In the genomic region with DNA sequence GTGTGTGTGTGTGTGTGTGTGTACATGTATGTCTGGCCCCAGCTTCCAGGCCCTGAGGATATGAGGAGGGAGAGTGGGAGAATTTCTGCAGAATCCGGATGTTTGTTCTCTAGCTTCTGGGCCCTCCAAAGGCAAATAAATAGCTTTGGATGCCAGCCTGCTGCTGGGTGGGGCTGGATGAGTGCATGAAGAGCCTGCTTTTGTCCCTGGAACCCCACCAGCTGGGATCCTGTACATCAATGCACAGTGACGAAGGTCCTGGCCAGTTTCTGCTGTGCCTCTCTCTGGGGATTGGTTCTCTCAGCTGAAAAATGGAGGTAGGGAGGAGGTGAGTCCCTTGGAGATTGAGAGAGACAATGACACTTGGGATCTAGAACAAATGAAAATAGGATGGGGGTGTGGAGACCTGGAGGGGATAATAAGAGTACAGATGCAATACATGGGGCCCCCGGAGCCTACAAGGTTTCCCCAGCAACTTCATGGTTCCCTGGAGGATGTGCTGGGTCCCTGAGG, we compare ENCODE assay signal across 20 mouse cellular contexts. TPM values are rescaled to one million over a fixed set of nuclear protein-coding genes. Genes with fewer than 3 reads are reported as not detected.
DNase-seq lines count a peak whose midpoint lies in the region; ATAC-seq and TF ChIP-seq lines count a peak whose summit lies in the region.
"Had no signal": no experiment of that assay in that cellular context is flagged by ENCODE, and none has a peak within 500 bp of the region (broad histone marks: within the 10 kb centered on the region; RNA-seq: fewer than 3 reads in every experiment).

No protein-coding gene starts in this region.

- H3K27me3 ChIP-seq in hindbrain, postnatal 0 days (ENCODE audit: insufficient read depth, low read length) = no peaks in the 10 kb centered on the region
- 0 out of 2 replicates have a peak, but pooled peaks cover 4% of the 10 kb centered on the region for H3K27me3 ChIP-seq in hindbrain, embryonic 13.5 days
- H3K27me3 ChIP-seq in midbrain, embryonic 11.5 days (ENCODE audit: control insufficient read depth, insufficient read depth, low read length) = no peaks in the 10 kb centered on the region
- H3K27me3 ChIP-seq in midbrain, embryonic 16.5 days (ENCODE audit: control insufficient read depth, insufficient read depth, low read depth, low read length) = no peaks in the 10 kb centered on the region
- no peaks in the 10 kb centered on the region for H3K27me3 ChIP-seq in small intestine, adult 2 months (ENCODE audit: control insufficient read depth, insufficient read depth, low read length)
- H3K27me3 ChIP-seq: embryonic facial prominence, embryonic 13.5 days; liver, embryonic 12.5 days; midbrain, embryonic 12.5 days; Patski had no signal

- WGBS in hindbrain, postnatal 0 days = 41% methylated on average over 3 of the region's 3 CpGs
- 35% methylated on average over 3 of the region's 3 CpGs for whole genome bisulfite sequencing in hindbrain, embryonic 13.5 days
- WGBS in midbrain, embryonic 11.5 days = 74% methylated on average over 3 of the region's 3 CpGs
- 58% methylated on average over 3 of the region's 3 CpGs for WGBS in midbrain, embryonic 16.5 days
- 49% methylated on average over 3 of the region's 3 CpGs for WGBS in small intestine, adult 2 months

- H3K9me3 ChIP-seq in hindbrain, postnatal 0 days (ENCODE audit: low read length) = no peaks in the 10 kb centered on the region
- no peaks in the 10 kb centered on the region for H3K9me3 ChIP-seq in hindbrain, embryonic 13.5 days
- no peaks in the 10 kb centered on the region for H3K9me3 ChIP-seq in midbrain, embryonic 11.5 days (ENCODE audit: control insufficient read depth, low read length)
- no peaks in the 10 kb centered on the region for H3K9me3 ChIP-seq in midbrain, embryonic 16.5 days (replicated peaks; ENCODE audit: control insufficient read depth, low read length, poor library complexity, severe bottlenecking)
- H3K9me3 ChIP-seq: embryonic facial prominence, embryonic 13.5 days; hindbrain, embryonic 12.5 days; limb, embryonic 10.5 days; liver, embryonic 12.5 days; midbrain, embryonic 12.5 days had no signal

- no peak overlapping the region for H3K4me3 ChIP-seq in gastrocnemius, adult 2 months
- no peak overlapping the region for H3K4me3 ChIP-seq in hindbrain, postnatal 0 days (ENCODE audit: low read length)
- H3K4me3 ChIP-seq in hindbrain, embryonic 13.5 days = no peak overlapping the region
- no peak overlapping the region for H3K4me3 ChIP-seq in midbrain, embryonic 11.5 days (ENCODE audit: low read depth, low read length)
- no peak overlapping the region for H3K4me3 ChIP-seq in midbrain, embryonic 16.5 days (ENCODE audit: low read depth, low read length)
- H3K4me3 ChIP-seq in small intestine, adult 2 months (ENCODE audit: low read depth, low read length) = no peak overlapping the region
- H3K4me3 ChIP-seq: embryonic facial prominence, embryonic 13.5 days; hindbrain, embryonic 12.5 days; limb, embryonic 10.5 days; liver, embryonic 12.5 days; midbrain, embryonic 12.5 days had no signal

- no peak for DNase-seq in gastrocnemius, adult 2 months
- no peak for DNase-seq in gastrocnemius, postnatal 25 days
- DNase-seq in hindbrain, postnatal 0 days (ENCODE audit: low spot score) = peak; percentile 24
- peak; percentile 56 for DNase-seq in midbrain, embryonic 11.5 days (ENCODE audit: low spot score, missing footprints)
- no peak for DNase-seq in lung, postnatal 25 days (ENCODE audit: low spot score)
- DNase-seq: B cell, adult 2 months; cerebellum, adult 11 months; gastrocnemius, postnatal 14 days; kidney, adult 11 months; kidney, postnatal 4 days; layer of hippocampus, postnatal 36 days had no signal

- H3K27ac ChIP-seq in gastrocnemius, adult 2 months = peak overlapping the region; percentile 65
- no peak overlapping the region for H3K27ac ChIP-seq in hindbrain, postnatal 0 days
- no peak overlapping the region for H3K27ac ChIP-seq in hindbrain, embryonic 13.5 days
- no peak overlapping the region for H3K27ac ChIP-seq in midbrain, embryonic 11.5 days (ENCODE audit: low read depth, low read length)
- no peak overlapping the region for H3K27ac ChIP-seq in midbrain, embryonic 16.5 days (ENCODE audit: low read length)
- peak overlapping the region; percentile 26; the same call in 1 of the 2 replicates for H3K27ac ChIP-seq in small intestine, adult 2 months (ENCODE audit: insufficient read depth, low read depth, low read length)
- H3K27ac ChIP-seq: embryonic facial prominence, embryonic 13.5 days; hindbrain, embryonic 12.5 days; limb, embryonic 10.5 days; liver, embryonic 12.5 days; midbrain, embryonic 12.5 days had no signal

- H3K36me3 ChIP-seq in hindbrain, postnatal 0 days (ENCODE audit: insufficient read depth, low read length) = no peaks in the 10 kb centered on the region
- H3K36me3 ChIP-seq in hindbrain, embryonic 13.5 days = no peaks in the 10 kb centered on the region
- H3K36me3 ChIP-seq in midbrain, embryonic 11.5 days (ENCODE audit: control insufficient read depth, insufficient read depth, low read length) = no peaks in the 10 kb centered on the region
- H3K36me3 ChIP-seq in midbrain, embryonic 16.5 days (ENCODE audit: control insufficient read depth, insufficient read depth, low read length) = no peaks in the 10 kb centered on the region
- H3K36me3 ChIP-seq in small intestine, adult 2 months (ENCODE audit: control insufficient read depth, insufficient read depth, low read length) = no peaks in the 10 kb centered on the region
- H3K36me3 ChIP-seq: embryonic facial prominence, embryonic 13.5 days; hindbrain, embryonic 12.5 days; limb, embryonic 10.5 days; liver, embryonic 12.5 days; midbrain, embryonic 12.5 days had no signal

- H3K4me2 ChIP-seq in hindbrain, postnatal 0 days (ENCODE audit: low read depth, low read length) = no peak overlapping the region
- no peak overlapping the region for H3K4me2 ChIP-seq in hindbrain, embryonic 13.5 days
- no peak overlapping the region for H3K4me2 ChIP-seq in midbrain, embryonic 11.5 days
- H3K4me2 ChIP-seq in midbrain, embryonic 16.5 days (ENCODE audit: low read length) = no peak overlapping the region
- H3K4me2 ChIP-seq: embryonic facial prominence, embryonic 13.5 days; hindbrain, embryonic 12.5 days; liver, embryonic 12.5 days; midbrain, embryonic 12.5 days had no signal

- H3K9ac ChIP-seq in hindbrain, postnatal 0 days (replicated peaks; ENCODE audit: low read length) = no peak overlapping the region
- H3K9ac ChIP-seq in hindbrain, embryonic 13.5 days = no peak overlapping the region
- no peak overlapping the region for H3K9ac ChIP-seq in midbrain, embryonic 11.5 days (ENCODE audit: low read length)
- no peak overlapping the region for H3K9ac ChIP-seq in midbrain, embryonic 16.5 days (ENCODE audit: low read depth, low read length)
- H3K9ac ChIP-seq: embryonic facial prominence, embryonic 13.5 days; hindbrain, embryonic 12.5 days; liver, embryonic 12.5 days; midbrain, embryonic 12.5 days had no signal

- intact Hi-C loops in gastrocnemius, adult 2 months (cut with DNase I) = no loop called here

- no peak for TF ChIP-seq POLR2A in small intestine, adult 2 months (IDR thresholded peaks at IDR 0.05; ENCODE audit: low read depth, low read length)

- TF ChIP-seq CTCF in gastrocnemius, adult 2 months (IDR thresholded peaks at IDR 0.05) = no peak
- TF ChIP-seq CTCF in hindbrain, postnatal 0 days (IDR thresholded peaks at IDR 0.05; ENCODE audit: low read depth) = no peak
- TF ChIP-seq CTCF in small intestine, adult 2 months (IDR thresholded peaks at IDR 0.05; ENCODE audit: extremely low read depth, insufficient read length, insufficient replicate concordance, low read depth, low read length) = no peak

- ATAC-seq in hindbrain, postnatal 0 days = no peak
- ATAC-seq in hindbrain, embryonic 13.5 days (ENCODE audit: low FRiP score) = no peak
- ATAC-seq in midbrain, embryonic 11.5 days (ENCODE audit: low FRiP score) = no peak
- ATAC-seq in midbrain, embryonic 16.5 days = no peak
- ATAC-seq: liver, embryonic 12.5 days; Patski had no signal

- H3K4me1 ChIP-seq in hindbrain, postnatal 0 days (ENCODE audit: insufficient read depth, low read length) = peaks cover 5% of the 10 kb centered on the region; the same call in 1 of the 2 replicates
- peaks cover 23% of the 10 kb centered on the region for H3K4me1 ChIP-seq in hindbrain, embryonic 13.5 days (replicated peaks)
- H3K4me1 ChIP-seq in midbrain, embryonic 11.5 days (ENCODE audit: control insufficient read depth, insufficient read depth, low read length) = no peaks in the 10 kb centered on the region
- H3K4me1 ChIP-seq in midbrain, embryonic 16.5 days (ENCODE audit: control insufficient read depth, insufficient read depth, low read length) = no peaks in the 10 kb centered on the region
- H3K4me1 ChIP-seq in small intestine, adult 2 months (ENCODE audit: control insufficient read depth, insufficient read depth, insufficient read length, low read length) = peaks cover 4% of the 10 kb centered on the region; the same call in 1 of the 2 replicates
- H3K4me1 ChIP-seq: limb, embryonic 10.5 days; liver, embryonic 12.5 days; midbrain, embryonic 12.5 days had no signal

RNA-seq across cellular contexts. Expression of gene Pde2a, which starts 50.5 kb away (rescaled TPM):
- 10 to 100 TPM; 21.2 to 28.5 TPM for total RNA-seq in gastrocnemius, adult 2 months (2021)
- total RNA-seq in gastrocnemius, postnatal 25 days (2021) = 10 to 100 TPM; 14.8 to 26.3 TPM
- total RNA-seq in hindbrain, postnatal 0 days (2014; rRNA removed) = 54.4 and 55.8 TPM in 2 replicates
- 26.7 and 27.1 TPM in 2 replicates for polyA plus RNA-seq in hindbrain, postnatal 0 days (2015; fragmentation: Nextera tagmentation; extraction: Ambion mirVana)
- polyA plus RNA-seq in hindbrain, embryonic 13.5 days (2015; fragmentation: Nextera tagmentation; extraction: Ambion mirVana) = 28.8 and 31.6 TPM in 2 replicates
- polyA plus RNA-seq in midbrain, embryonic 11.5 days (2014; fragmentation: Nextera tagmentation; extraction: Ambion mirVana) = 11.1 and 13.0 TPM in 2 replicates
- polyA plus RNA-seq in midbrain, embryonic 16.5 days (2015; fragmentation: Nextera tagmentation; extraction: Ambion mirVana) = 31.6 and 35.5 TPM in 2 replicates
- 11.4 and 17.6 TPM in 2 replicates for polyA plus RNA-seq in small intestine, adult 2 months (2012; rRNA removed)

Comparison
In these comparisons a context has a peak if more than half of its experiments do, and no peak if none do; other contexts are left out.
1. DNase-seq: peak in hindbrain, postnatal 0 days (single experiment) and midbrain, embryonic 11.5 days (single experiment); none in gastrocnemius, adult 2 months (single experiment), gastrocnemius, postnatal 25 days (single experiment) and lung, postnatal 25 days (single experiment).
2. H3K27ac ChIP-seq: peak in gastrocnemius, adult 2 months (single experiment) and small intestine, adult 2 months (single experiment); none in hindbrain, postnatal 0 days (single experiment), hindbrain, embryonic 13.5 days (single experiment), midbrain, embryonic 11.5 days (single experiment) and midbrain, embryonic 16.5 days (single experiment).